ENCODE assay signal across 11 mouse cellular contexts in the genomic region with DNA sequence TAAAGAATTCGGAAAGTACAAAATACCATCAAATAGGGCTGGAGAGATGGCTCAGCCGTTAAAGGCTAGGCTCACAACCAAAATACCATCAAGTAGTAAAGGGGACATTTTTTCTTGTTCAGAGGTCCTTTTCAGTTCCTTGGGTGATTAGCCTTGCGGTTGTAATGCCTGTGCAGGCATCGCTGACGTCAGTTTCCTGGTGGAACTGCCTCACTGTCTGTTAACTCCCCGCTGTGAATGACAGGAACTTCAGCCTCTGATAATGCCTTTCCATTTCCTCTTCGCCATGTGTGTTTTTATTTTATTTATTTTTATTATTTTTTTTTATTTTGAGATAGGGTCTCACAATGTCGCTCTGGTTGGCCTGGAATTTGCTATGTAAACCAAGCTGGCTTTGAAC. TPM values are rescaled to one million over a fixed set of nuclear protein-coding genes. Genes with fewer than 3 reads are reported as not detected.
DNase-seq lines count a peak whose midpoint lies in the region; ATAC-seq and TF ChIP-seq lines count a peak whose summit lies in the region.
"Had no signal": no experiment of that assay in that cellular context is flagged by ENCODE, and none has a peak within 500 bp of the region (broad histone marks: within the 10 kb centered on the region; RNA-seq: fewer than 3 reads in every experiment).

No protein-coding gene starts in this region.

- no peaks in the 10 kb centered on the region for H3K27me3 ChIP-seq in embryonic facial prominence, embryonic 13.5 days
- H3K27me3 ChIP-seq in limb, embryonic 13.5 days = no peaks in the 10 kb centered on the region
- H3K27me3 ChIP-seq: forebrain, embryonic 13.5 days had no signal

- H3K4me3 ChIP-seq in layer of hippocampus, adult 2 months = no peak overlapping the region
- H3K4me3 ChIP-seq in embryonic facial prominence, embryonic 13.5 days = no peak overlapping the region
- no peak overlapping the region for H3K4me3 ChIP-seq in limb, embryonic 13.5 days
- H3K4me3 ChIP-seq: forebrain, embryonic 13.5 days had no signal

- peaks cover 10% of the 10 kb centered on the region for H3K4me1 ChIP-seq in embryonic facial prominence, embryonic 13.5 days
- peaks cover 14% of the 10 kb centered on the region for H3K4me1 ChIP-seq in limb, embryonic 13.5 days
- H3K4me1 ChIP-seq: forebrain, embryonic 13.5 days had no signal

- no peak overlapping the region for H3K9ac ChIP-seq in embryonic facial prominence, embryonic 13.5 days
- no peak overlapping the region for H3K9ac ChIP-seq in limb, embryonic 13.5 days
- H3K9ac ChIP-seq: forebrain, embryonic 13.5 days had no signal

- ATAC-seq in embryonic facial prominence, embryonic 13.5 days (ENCODE audit: insufficient number of reproducible peaks, insufficient read depth, low FRiP score, low TSS enrichment, low read depth) = no peak
- ATAC-seq in limb, embryonic 13.5 days (ENCODE audit: low FRiP score, low read depth) = 0 out of 2 replicates have a peak, but pooled peaks have one; percentile 31
- 0 out of 2 replicates have a peak, but pooled peaks have one; percentile 65 for ATAC-seq in megakaryocyte-erythroid progenitor cell, adult 5-6 weeks (replicated peaks; ENCODE audit: low FRiP score, low TSS enrichment, poor library complexity, severe bottlenecking)
- no peak for ATAC-seq in erythroid progenitor cell, adult 5-6 weeks (replicated peaks; ENCODE audit: low FRiP score, poor library complexity, severe bottlenecking)
- ATAC-seq: forebrain, embryonic 13.5 days; intestine, embryonic 16.5 days; midbrain, embryonic 16.5 days had no signal

- no peak for DNase-seq in layer of hippocampus, adult 2 months (ENCODE audit: low spot score in 2 of 2)
- DNase-seq in layer of hippocampus, postnatal 14 days (ENCODE audit: low spot score in 2 of 2) = no peak
- no peak for DNase-seq in thymus, adult 18-20 months
- no peak for DNase-seq in layer of hippocampus, postnatal 10 days (ENCODE audit: low spot score in 2 of 2)

- no peak for TF ChIP-seq CTCF in layer of hippocampus, adult 2 months (conservative IDR thresholded peaks at IDR 0.05)

- H3K27ac ChIP-seq in layer of hippocampus, adult 2 months = peak overlapping the region; percentile 61; the same call in 1 of the 2 replicates
- no peak overlapping the region for H3K27ac ChIP-seq in embryonic facial prominence, embryonic 13.5 days
- H3K27ac ChIP-seq in limb, embryonic 13.5 days = no peak overlapping the region
- H3K27ac ChIP-seq: forebrain, embryonic 13.5 days had no signal

- peak overlapping the region; percentile 0; the same call in 1 of the 2 replicates for H3K4me2 ChIP-seq in embryonic facial prominence, embryonic 13.5 days
- peak overlapping the region; percentile 25; the same call in 1 of the 2 replicates for H3K4me2 ChIP-seq in limb, embryonic 13.5 days (replicated peaks)
- H3K4me2 ChIP-seq: forebrain, embryonic 13.5 days had no signal

- WGBS in embryonic facial prominence, embryonic 13.5 days = 45% methylated on average over 8 of the region's 8 CpGs
- WGBS in limb, embryonic 13.5 days = 40% methylated on average over 8 of the region's 8 CpGs

- no peaks in the 10 kb centered on the region for H3K9me3 ChIP-seq in embryonic facial prominence, embryonic 13.5 days
- H3K9me3 ChIP-seq in limb, embryonic 13.5 days = no peaks in the 10 kb centered on the region
- H3K9me3 ChIP-seq: forebrain, embryonic 13.5 days had no signal

- no peaks in the 10 kb centered on the region for H3K36me3 ChIP-seq in embryonic facial prominence, embryonic 13.5 days
- H3K36me3 ChIP-seq in limb, embryonic 13.5 days = no peaks in the 10 kb centered on the region

RNA-seq across cellular contexts. Expression of gene B4galt4, which starts 11.1 kb away (rescaled TPM):
- 10 to 100 TPM; 34.3 to 39.7 TPM for total RNA-seq in layer of hippocampus, adult 2 months (2021)
- total RNA-seq in layer of hippocampus, postnatal 14 days (2021) = 10 to 100 TPM; 28.1 to 35.9 TPM
- polyA plus RNA-seq in embryonic facial prominence, embryonic 13.5 days (2015; fragmentation: Nextera tagmentation; extraction: Ambion mirVana) = 23.1 and 29.1 TPM in 2 replicates
- polyA plus RNA-seq in limb, embryonic 13.5 days (2015; fragmentation: Nextera tagmentation; extraction: Ambion mirVana) = 36.7 and 37.2 TPM in 2 replicates
- total RNA-seq in megakaryocyte-erythroid progenitor cell, adult 5-6 weeks (2014; fragmentation: Nextera tagmentation) = not detected in 2 replicates
- 1.8 and 2.9 TPM in 2 replicates for total RNA-seq in megakaryocyte-erythroid progenitor cell, adult 5-6 weeks (2017)
- total RNA-seq in erythroid progenitor cell, adult 5-6 weeks (2015; ENCODE audit: low replicate concordance) = 4.3 and 8.8 TPM in 2 replicates
- 2.2 and 6.7 TPM in 2 replicates for total RNA-seq in erythroid progenitor cell, adult 5-6 weeks (2017; ENCODE audit: low replicate concordance)
- total RNA-seq in layer of hippocampus, postnatal 10 days (2021) = 10 to 100 TPM; 27.7 to 31.2 TPM

RNA-seq across cellular contexts. Expression of gene Arhgap31, which starts 17.8 kb away (rescaled TPM):
- total RNA-seq in layer of hippocampus, adult 2 months (2021) = 10 to 100 TPM; 17.9 to 18.5 TPM
- 10 to 100 TPM; 24.1 to 25.4 TPM for total RNA-seq in layer of hippocampus, postnatal 14 days (2021)
- polyA plus RNA-seq in embryonic facial prominence, embryonic 13.5 days (2015; fragmentation: Nextera tagmentation; extraction: Ambion mirVana) = 14.0 and 15.5 TPM in 2 replicates
- 13.3 and 14.5 TPM in 2 replicates for polyA plus RNA-seq in limb, embryonic 13.5 days (2015; fragmentation: Nextera tagmentation; extraction: Ambion mirVana)
- 1.4 and 1.7 TPM in 2 replicates for total RNA-seq in megakaryocyte-erythroid progenitor cell, adult 5-6 weeks (2014; fragmentation: Nextera tagmentation)
- total RNA-seq in megakaryocyte-erythroid progenitor cell, adult 5-6 weeks (2017) = 0.14 and 0.91 TPM in 2 replicates
- total RNA-seq in erythroid progenitor cell, adult 5-6 weeks (2015; ENCODE audit: low replicate concordance) = 3.6 and 5.0 TPM in 2 replicates
- total RNA-seq in erythroid progenitor cell, adult 5-6 weeks (2017; ENCODE audit: low replicate concordance) = 0.83 and 1.2 TPM in 2 replicates
- total RNA-seq in layer of hippocampus, postnatal 10 days (2021) = 10 to 100 TPM; 21.1 to 24.2 TPM

Comparison
In these comparisons a context has a peak if more than half of its experiments do, and no peak if none do; other contexts are left out.
1. ATAC-seq: peak in limb, embryonic 13.5 days (single experiment) and megakaryocyte-erythroid progenitor cell, adult 5-6 weeks (single experiment); none in embryonic facial prominence, embryonic 13.5 days (single experiment) and erythroid progenitor cell, adult 5-6 weeks (single experiment).